Mouse (Mus musculus) WW6 (cell line): ENCODE results near the gene Tbcel.

ENCODE experiments used
- DNase-seq: peaks from one replicate; pipeline ENCODE4 v3.0.0-alpha.2; 2013; ENCODE audit warnings: low read depth, low spot score

The Tbcel gene

GRCm38 (mm10) chr9:42507709-42508108 is at the start of gene Tbcel:
TSS of gene Tbcel (minus strand) at chr9:42507809.
- DNase-seq: no peak

- no peak for DNase-seq
These were observed 47.6 kb upstream of the Tbcel start for GRCm38 (mm10) chr9:42555186-42555585.

- DNase-seq: peak; percentile 42
These were observed 42.5 kb upstream of the Tbcel start for GRCm38 (mm10) chr9:42550116-42550515.

GRCm38 (mm10) chr9:42548981-42549380 is 41.4 kb upstream of the Tbcel start:
- DNase-seq: no peak

- DNase-seq: no peak
These were observed 36.9 kb upstream of the Tbcel start for GRCm38 (mm10) chr9:42544521-42544920.

GRCm38 (mm10) chr9:42533491-42533890 is 25.9 kb upstream of the Tbcel start:
- no peak for DNase-seq

- DNase-seq: no peak
These were observed 25.4 kb upstream of the Tbcel start for GRCm38 (mm10) chr9:42533041-42533440.

GRCm38 (mm10) chr9:42531951-42532350 is 24.3 kb upstream of the Tbcel start:
- DNase-seq: no peak

GRCm38 (mm10) chr9:42530221-42531152 is 22.9 kb upstream of the Tbcel start:
- DNase-seq: no peak

GRCm38 (mm10) chr9:42520587-42521084 is 13.0 kb upstream of the Tbcel start:
- no peak for DNase-seq

- no peak for DNase-seq
These were observed 10.6 kb upstream of the Tbcel start for GRCm38 (mm10) chr9:42518163-42518562.

GRCm38 (mm10) chr9:42513159-42513558 is 5.5 kb upstream of the Tbcel start:
- DNase-seq: no peak

GRCm38 (mm10) chr9:42512312-42512711 is 4.7 kb upstream of the Tbcel start:
- DNase-seq: no peak

GRCm38 (mm10) chr9:42508235-42508634 is 626 bp upstream of the Tbcel start:
- no peak for DNase-seq

GRCm38 (mm10) chr9:42507022-42507421 is 587 bp downstream of the Tbcel start:
- DNase-seq: no peak

GRCm38 (mm10) chr9:42504971-42505510 is 2.6 kb downstream of the Tbcel start:
- no peak for DNase-seq

- DNase-seq: no peak
These were observed 3.0 kb downstream of the Tbcel start for GRCm38 (mm10) chr9:42504559-42504958.

- no peak for DNase-seq
These were observed 3.9 kb downstream of the Tbcel start for GRCm38 (mm10) chr9:42503709-42504108.

- DNase-seq: no peak
These were observed 11.3 kb downstream of the Tbcel start for GRCm38 (mm10) chr9:42496296-42496695.

GRCm38 (mm10) chr9:42491780-42492179 is 15.8 kb downstream of the Tbcel start:
- no peak for DNase-seq

GRCm38 (mm10) chr9:42490589-42491382 is 16.8 kb downstream of the Tbcel start:
- no peak for DNase-seq

- no peak for DNase-seq
These were observed 19.5 kb downstream of the Tbcel start for GRCm38 (mm10) chr9:42488071-42488470.
